Mouse (Mus musculus) embryonic facial prominence, embryonic 13.5 days (tissue): Measurements from ENCODE around the gene Tln2. TPM values are rescaled to one million over a fixed set of nuclear protein-coding genes. Genes with fewer than 3 reads are reported as not detected.
"Not testable (repeated sequence)": the region's sequence is repeated elsewhere in the genome, so short reads cannot be mapped to it uniquely, and the experiment has no call there.

Source experiments
- ATAC-seq: fragments of 200-750 bp; cut with Nextera tagmentation; 2 replicates; pipeline ENCODE4 v1.8.0; 2017; ENCODE audit warnings: low read depth; ENCODE audit not compliant: insufficient number of reproducible peaks, insufficient read depth, low FRiP score, low TSS enrichment
- H3K27ac ChIP-seq: fragments of 300-500 bp; sonication (generic); 2 replicates; pipeline ENCODE4 v1.5.1; 2015; ENCODE audit warnings: moderate library complexity, mild to moderate bottlenecking, inconsistent platforms
- H3K27me3 ChIP-seq: fragments of 300-500 bp; sonication (generic); 2 replicates; pipeline ENCODE4 v1.6.1; 2015; ENCODE audit warnings: mild to moderate bottlenecking, inconsistent platforms
- H3K36me3 ChIP-seq: fragments of 300-500 bp; sonication (generic); 2 replicates; pipeline ENCODE4 v1.6.1; 2015; ENCODE audit warnings: mild to moderate bottlenecking, inconsistent platforms
- H3K4me1 ChIP-seq: fragments of 300-500 bp; sonication (generic); 2 replicates; pipeline ENCODE4 v1.6.1; 2015; ENCODE audit warnings: inconsistent platforms
- H3K4me2 ChIP-seq: fragments of 300-500 bp; sonication (generic); 2 replicates; pipeline ENCODE4 v1.6.1; 2015; ENCODE audit warnings: moderate library complexity, mild to moderate bottlenecking, inconsistent platforms
- H3K4me3 ChIP-seq: fragments of 300-500 bp; sonication (generic); 2 replicates; pipeline ENCODE4 v1.5.1; 2015; ENCODE audit warnings: mild to moderate bottlenecking, inconsistent platforms
- H3K9ac ChIP-seq: fragments of 300-500 bp; sonication (generic); 2 replicates; pipeline ENCODE4 v1.6.1; 2015; ENCODE audit warnings: mild to moderate bottlenecking, inconsistent platforms
- H3K9me3 ChIP-seq: fragments of 300-500 bp; sonication (generic); 2 replicates; pipeline ENCODE4 v1.6.1; 2016; ENCODE audit warnings: inconsistent platforms
- WGBS: fragments of 180-500 bp; shearing (Covaris S2); methylation state at CpG from one replicate; pipeline ENCODE4 v1.1.7; 2015; ENCODE audit warnings: mixed read lengths; 5-methylcytosine and 5-hydroxymethylcytosine counted together
- polyA plus RNA-seq: library from polyadenylated mRNA; unstranded; fragments of >200 nt; fragmentation: Nextera tagmentation; extraction: Ambion mirVana; gene quantifications from 2 replicates; pipeline ENCODE4 v1.2.1, GENCODE M21; 2015

Tln2 gene
- polyA plus RNA-seq, 1 experiment from 2014 or later = 43.4 TPM

GRCm38 (mm10) chr9:67299164-67299563 lies 260.3 kb downstream of the Tln2 start:
- Histone ChIP-seq H3K4me1 (peaks cover 26% of the 10 kb centered on the region), H3K9me3 (no peaks in the 10 kb centered on the region), H3K9ac (no peak overlapping the region), H3K4me2 (no peak overlapping the region), H3K27ac (no peak overlapping the region), H3K27me3 (no peaks in the 10 kb centered on the region), H3K4me3 (no peak overlapping the region), H3K36me3 (peaks cover 13% of the 10 kb centered on the region)
- 79% methylated on average over 6 of the region's 6 CpGs for WGBS
- ATAC-seq = no peak

DNA sequence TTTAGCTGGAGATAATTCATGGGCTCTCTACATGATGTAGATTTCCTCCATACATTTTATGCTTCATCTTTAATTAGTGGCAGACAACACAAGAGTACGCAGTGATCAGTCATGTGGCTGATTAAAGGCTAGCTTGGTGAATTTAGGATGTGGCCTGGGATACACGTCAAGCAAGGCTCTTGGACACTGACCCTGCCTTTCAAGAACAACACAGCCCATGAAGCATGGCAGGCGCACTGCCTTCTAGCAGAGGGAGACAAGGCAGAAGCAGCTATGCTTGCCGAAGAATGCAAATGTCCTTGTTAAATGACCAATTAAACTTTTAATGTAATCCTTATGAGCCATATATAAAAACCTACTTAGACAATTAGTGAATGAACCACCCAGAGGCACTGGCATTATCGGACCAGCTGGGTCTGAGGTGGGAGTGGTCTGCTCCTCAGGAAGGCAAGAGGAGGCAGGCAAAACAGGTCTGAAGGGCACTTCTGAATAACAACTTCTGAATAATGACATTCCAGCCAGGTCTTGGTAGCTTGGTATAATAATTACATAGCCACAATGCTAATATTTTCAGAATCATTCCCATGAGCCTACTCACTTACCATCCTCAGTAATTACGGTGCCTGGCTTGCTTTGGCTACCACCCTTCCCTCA lies 262.1 kb downstream of the Tln2 start:
- ATAC-seq = no peak
- peaks cover 16% of the 10 kb centered on the region; the same call in 1 of the 2 replicates for H3K36me3 ChIP-seq
- H3K27ac ChIP-seq = no peak overlapping the region
- 77% methylated on average over 6 of the region's 6 CpGs for WGBS
- no peak overlapping the region for H3K9ac ChIP-seq
- H3K4me1 ChIP-seq = peaks cover 26% of the 10 kb centered on the region
- no peaks in the 10 kb centered on the region for H3K27me3 ChIP-seq
- no peak overlapping the region for H3K4me3 ChIP-seq
- no peaks in the 10 kb centered on the region for H3K9me3 ChIP-seq
- H3K4me2 ChIP-seq = no peak overlapping the region

- Histone ChIP-seq H3K4me3 (no peak overlapping the region), H3K27me3 (no peaks in the 10 kb centered on the region), H3K4me2 (no peak overlapping the region), H3K4me1 (peaks cover 10% of the 10 kb centered on the region; the same call in 1 of the 2 replicates), H3K9me3 (no peaks in the 10 kb centered on the region), H3K36me3 (peaks cover 36% of the 10 kb centered on the region), H3K27ac (no peak overlapping the region), H3K9ac (no peak overlapping the region)
- WGBS = 89% methylated on average over 4 of the region's 4 CpGs
- ATAC-seq = no peak
Measured at GRCm38 (mm10) chr9:67287457-67287856, 272.0 kb downstream of the Tln2 start.

DNA sequence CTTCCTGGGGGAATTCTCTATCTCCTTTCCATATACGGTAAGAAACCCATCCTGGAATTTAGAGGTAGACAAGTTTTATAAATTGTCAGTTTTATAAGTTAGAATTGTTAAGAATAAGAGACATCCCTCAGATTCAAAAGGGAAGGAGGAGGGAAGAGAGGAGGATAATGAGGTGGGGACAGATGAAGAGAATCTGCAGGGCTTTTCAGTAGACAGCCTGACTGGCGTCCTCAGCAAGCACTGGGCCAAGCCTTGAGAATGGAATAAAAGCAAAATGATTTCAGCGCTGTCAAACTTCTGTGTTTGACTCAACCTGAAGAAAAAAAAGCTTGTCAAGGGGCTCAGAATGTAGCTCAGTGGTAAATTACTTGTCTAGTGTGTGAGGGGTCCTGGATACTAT lies 272.7 kb downstream of the Tln2 start:
- H3K27ac ChIP-seq = no peak overlapping the region
- H3K9ac ChIP-seq = no peak overlapping the region
- no peaks in the 10 kb centered on the region for H3K9me3 ChIP-seq
- WGBS = 84% methylated on average over 3 of the region's 3 CpGs
- no peak overlapping the region for H3K4me2 ChIP-seq
- no peak for ATAC-seq
- H3K27me3 ChIP-seq = no peaks in the 10 kb centered on the region
- H3K36me3 ChIP-seq = peaks cover 36% of the 10 kb centered on the region
- H3K4me3 ChIP-seq = no peak overlapping the region
- H3K4me1 ChIP-seq = peaks cover 10% of the 10 kb centered on the region

- no peaks in the 10 kb centered on the region for H3K9me3 ChIP-seq
- 55% methylated on average over 3 of the region's 3 CpGs for WGBS
Measured at GRCm38 (mm10) chr9:67285544-67285943, 274.0 kb downstream of the Tln2 start.

GRCm38 (mm10) chr9:67281812-67282211 lies 277.7 kb downstream of the Tln2 start:
- no peak overlapping the region for H3K27ac ChIP-seq

More at GRCm38 (mm10) chr9:67285544-67285943, 274.0 kb downstream of the Tln2 start:
- Histone ChIP-seq H3K9ac (no peak overlapping the region), H3K4me2 (no peak overlapping the region), H3K4me1 (peaks cover 19% of the 10 kb centered on the region), H3K27ac (no peak overlapping the region), H3K27me3 (no peaks in the 10 kb centered on the region), H3K4me3 (no peak overlapping the region), H3K36me3 (peaks cover 33% of the 10 kb centered on the region)
- no peak for ATAC-seq

DNA sequence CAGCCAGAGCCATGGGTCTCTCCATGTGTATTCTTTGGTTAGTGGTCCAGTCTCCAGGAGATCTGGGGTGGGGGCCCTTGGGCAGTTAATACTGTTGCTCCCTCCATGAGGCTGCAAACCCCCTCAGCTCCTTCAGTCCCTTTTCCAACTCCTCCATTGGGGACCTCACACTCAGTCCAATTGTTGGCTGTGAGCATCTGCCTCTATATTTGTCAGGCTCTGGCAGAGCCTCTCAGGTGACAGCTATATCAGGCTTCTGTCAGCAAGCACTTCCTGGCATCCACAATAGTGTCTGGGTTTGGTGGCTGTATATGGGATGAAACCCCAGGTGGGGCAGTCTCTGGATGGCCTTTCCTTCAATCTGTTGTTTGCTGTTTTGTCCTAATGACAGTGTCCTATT lies 279.2 kb downstream of the Tln2 start:
- H3K9ac ChIP-seq, H3K27me3 ChIP-seq, ATAC-seq, H3K4me3 ChIP-seq, H3K27ac ChIP-seq, H3K9me3 ChIP-seq, H3K4me2 ChIP-seq: not testable (repeated sequence)
- Histone ChIP-seq H3K36me3 (peaks cover 18% of the 10 kb centered on the region; the same call in 1 of the 2 replicates), H3K4me1 (peaks cover 13% of the 10 kb centered on the region)

More at GRCm38 (mm10) chr9:67281812-67282211, 277.7 kb downstream of the Tln2 start:
- Histone ChIP-seq H3K9ac (no peak overlapping the region), H3K4me3 (no peak overlapping the region), H3K4me1 (peaks cover 13% of the 10 kb centered on the region), H3K9me3 (no peaks in the 10 kb centered on the region), H3K36me3 (peaks cover 19% of the 10 kb centered on the region), H3K4me2 (no peak overlapping the region), H3K27me3 (no peaks in the 10 kb centered on the region)
- 82% methylated on average over 6 of the region's 6 CpGs for WGBS
- no peak for ATAC-seq

DNA sequence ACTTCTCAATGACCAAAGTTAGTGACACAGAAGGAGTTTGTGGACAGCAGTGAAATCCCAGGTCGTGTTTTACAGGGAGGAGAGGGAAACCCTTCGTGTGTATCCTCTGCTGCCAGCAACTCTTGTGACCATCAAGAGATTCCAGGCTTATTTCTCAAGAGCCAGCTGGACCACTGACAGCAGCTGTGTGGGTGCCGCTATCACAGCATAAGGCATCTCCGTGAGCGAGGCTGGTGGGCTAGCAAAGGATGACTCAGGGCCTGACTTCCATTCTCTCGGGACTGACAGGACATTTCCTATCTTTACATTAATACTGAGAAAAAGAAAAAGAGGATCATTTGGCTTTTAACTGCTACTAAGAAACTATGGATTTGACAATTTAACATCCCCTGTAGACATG lies 283.1 kb downstream of the Tln2 start:
- Histone ChIP-seq H3K36me3 (peaks cover 16% of the 10 kb centered on the region; the same call in 1 of the 2 replicates), H3K27ac (no peak overlapping the region), H3K9me3 (no peaks in the 10 kb centered on the region), H3K9ac (no peak overlapping the region), H3K27me3 (no peaks in the 10 kb centered on the region), H3K4me1 (peaks cover 13% of the 10 kb centered on the region), H3K4me2 (no peak overlapping the region), H3K4me3 (no peak overlapping the region)
- WGBS = 93% methylated on average over 6 of the region's 6 CpGs
- ATAC-seq = no peak

GRCm38 (mm10) chr9:67274296-67274695 lies 285.2 kb downstream of the Tln2 start:
- H3K9ac ChIP-seq = no peak overlapping the region
- no peak overlapping the region for H3K4me2 ChIP-seq
- no peak for ATAC-seq
- 0 out of 2 replicates have a peak overlapping the region, but pooled peaks have one; percentile 16 for H3K27ac ChIP-seq
- H3K9me3 ChIP-seq = no peaks in the 10 kb centered on the region
- WGBS = 48% methylated on average over 3 of the region's 3 CpGs
- no peaks in the 10 kb centered on the region for H3K27me3 ChIP-seq
- H3K4me3 ChIP-seq = no peak overlapping the region
- H3K4me1 ChIP-seq = peaks cover 28% of the 10 kb centered on the region
- peaks cover 16% of the 10 kb centered on the region; the same call in 1 of the 2 replicates for H3K36me3 ChIP-seq

- Histone ChIP-seq H3K4me3 (no peak overlapping the region), H3K27ac (no peak overlapping the region), H3K9me3 (no peaks in the 10 kb centered on the region), H3K36me3 (peaks cover 16% of the 10 kb centered on the region; the same call in 1 of the 2 replicates), H3K9ac (no peak overlapping the region), H3K27me3 (no peaks in the 10 kb centered on the region), H3K4me1 (peaks cover 37% of the 10 kb centered on the region), H3K4me2 (no peak overlapping the region)
- ATAC-seq = no peak
Measured at GRCm38 (mm10) chr9:67273362-67273761, 286.1 kb downstream of the Tln2 start.

DNA sequence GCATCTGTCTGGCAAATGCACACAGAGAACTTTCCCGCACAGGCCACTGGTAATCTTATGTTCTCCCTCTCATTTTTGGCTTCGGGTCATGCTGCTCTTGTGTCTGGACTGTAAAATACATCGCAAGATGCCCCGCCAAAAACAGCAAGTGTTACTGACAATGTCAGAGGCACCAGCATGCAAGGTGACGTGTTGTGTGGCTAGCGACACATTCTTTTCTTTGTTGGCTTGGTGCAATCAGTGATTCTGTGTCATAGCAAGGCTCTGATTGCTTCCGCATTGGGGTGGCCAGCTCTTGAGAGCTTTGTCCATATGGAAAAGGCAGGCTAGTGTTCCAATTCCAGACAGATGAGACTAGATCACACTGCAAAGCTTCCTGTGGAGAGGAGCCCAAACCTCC lies 288.8 kb downstream of the Tln2 start:
- 70% methylated on average over 7 of the region's 7 CpGs for WGBS
- Histone ChIP-seq H3K4me1 (peaks cover 60% of the 10 kb centered on the region), H3K9ac (no peak overlapping the region), H3K4me3 (no peak overlapping the region), H3K36me3 (peaks cover 1% of the 10 kb centered on the region; the same call in 1 of the 2 replicates), H3K4me2 (no peak overlapping the region), H3K9me3 (no peaks in the 10 kb centered on the region), H3K27ac (peak overlapping the region; percentile 86), H3K27me3 (no peaks in the 10 kb centered on the region)
- ATAC-seq = no peak

GRCm38 (mm10) chr9:67270061-67270595 lies 289.4 kb downstream of the Tln2 start:
- no peaks in the 10 kb centered on the region for H3K9me3 ChIP-seq
- no peaks in the 10 kb centered on the region for H3K27me3 ChIP-seq
- peaks cover 67% of the 10 kb centered on the region for H3K4me1 ChIP-seq
- no peaks in the 10 kb centered on the region for H3K36me3 ChIP-seq
- H3K27ac ChIP-seq = peak overlapping the region; percentile 86
- H3K4me3 ChIP-seq = no peak overlapping the region
- no peak overlapping the region for H3K4me2 ChIP-seq
- no peak overlapping the region for H3K9ac ChIP-seq
- no peak for ATAC-seq
- WGBS = 70% methylated on average over 7 of the region's 7 CpGs
